Mouse (Mus musculus): ENCODE data around the gene Cd83. TPM values are rescaled to one million over a fixed set of nuclear protein-coding genes. Genes with fewer than 3 reads are reported as not detected.

The Cd83 gene
- polyA plus RNA-seq, 1 experiment from 2014 or later = 15.1 TPM

GRCm38 (mm10) chr13:43761156-43761855 is 23.3 kb upstream of the Cd83 start:
- Histone ChIP-seq H3K36me3 (no peaks in the 10 kb centered on the region), H3K4me3 (no peak overlapping the region), H3K9ac (no peak overlapping the region), H3K4me1 (peaks cover 11% of the 10 kb centered on the region; the same call in 1 of the 2 replicates), H3K27me3 (no peaks in the 10 kb centered on the region), H3K4me2 (no peak overlapping the region), H3K27ac (no peak overlapping the region), H3K9me3 (no peaks in the 10 kb centered on the region)
- no peak for ATAC-seq (ENCODE audit: borderline replicate concordance, extremely low read depth, low FRiP score, low TSS enrichment)
- WGBS = 79% methylated on average over 12 of the region's 12 CpGs

- Histone ChIP-seq H3K9ac (no peak overlapping the region), H3K36me3 (no peaks in the 10 kb centered on the region), H3K4me1 (peaks cover 11% of the 10 kb centered on the region; the same call in 1 of the 2 replicates), H3K4me2 (no peak overlapping the region), H3K9me3 (no peaks in the 10 kb centered on the region), H3K27ac (no peak overlapping the region), H3K27me3 (no peaks in the 10 kb centered on the region), H3K4me3 (no peak overlapping the region)
- no peak for ATAC-seq (ENCODE audit: borderline replicate concordance, extremely low read depth, low FRiP score, low TSS enrichment)
- 91% methylated on average over 9 of the region's 9 CpGs for WGBS
Observed at GRCm38 (mm10) chr13:43762901-43763300, 21.7 kb upstream of the Cd83 start.

GRCm38 (mm10) chr13:43763301-43763994 is 21.1 kb upstream of the Cd83 start:
- Histone ChIP-seq H3K4me1 (peaks cover 11% of the 10 kb centered on the region; the same call in 1 of the 2 replicates), H3K4me2 (no peak overlapping the region), H3K27ac (no peak overlapping the region), H3K9me3 (no peaks in the 10 kb centered on the region), H3K27me3 (no peaks in the 10 kb centered on the region), H3K36me3 (no peaks in the 10 kb centered on the region), H3K4me3 (no peak overlapping the region), H3K9ac (no peak overlapping the region)
- no peak for ATAC-seq (ENCODE audit: borderline replicate concordance, extremely low read depth, low FRiP score, low TSS enrichment)
- WGBS = 92% methylated on average over 12 of the region's 12 CpGs

GRCm38 (mm10) chr13:43763995-43764579 is 20.5 kb upstream of the Cd83 start:
- H3K27ac ChIP-seq = peak overlapping the region; percentile 31; the same call in 1 of the 2 replicates
- H3K4me2 ChIP-seq = no peak overlapping the region
- peaks cover 15% of the 10 kb centered on the region; the same call in 1 of the 2 replicates for H3K4me1 ChIP-seq
- 47% methylated on average over 8 of the region's 8 CpGs for WGBS
- peak; percentile 82; the same call in 1 of the 2 replicates for ATAC-seq (ENCODE audit: borderline replicate concordance, extremely low read depth, low FRiP score, low TSS enrichment)
- no peaks in the 10 kb centered on the region for H3K9me3 ChIP-seq
- H3K27me3 ChIP-seq = no peaks in the 10 kb centered on the region
- no peak overlapping the region for H3K4me3 ChIP-seq
- no peak overlapping the region for H3K9ac ChIP-seq
- no peaks in the 10 kb centered on the region for H3K36me3 ChIP-seq

- Histone ChIP-seq H3K9ac (no peak overlapping the region), H3K4me3 (no peak overlapping the region), H3K4me1 (peaks cover 15% of the 10 kb centered on the region; the same call in 1 of the 2 replicates), H3K27ac (no peak overlapping the region; the same call in 1 of the 2 replicates), H3K9me3 (no peaks in the 10 kb centered on the region), H3K36me3 (no peaks in the 10 kb centered on the region), H3K4me2 (no peak overlapping the region), H3K27me3 (no peaks in the 10 kb centered on the region)
- no peak for ATAC-seq (ENCODE audit: borderline replicate concordance, extremely low read depth, low FRiP score, low TSS enrichment)
- 78% methylated on average over 11 of the region's 11 CpGs for WGBS
Observed at GRCm38 (mm10) chr13:43765293-43765814, 19.2 kb upstream of the Cd83 start.

- Histone ChIP-seq H3K36me3 (no peaks in the 10 kb centered on the region), H3K27ac (no peak overlapping the region), H3K4me3 (no peak overlapping the region), H3K9ac (no peak overlapping the region), H3K27me3 (no peaks in the 10 kb centered on the region), H3K4me1 (peaks cover 21% of the 10 kb centered on the region), H3K4me2 (no peak overlapping the region), H3K9me3 (no peaks in the 10 kb centered on the region)
- ATAC-seq (ENCODE audit: borderline replicate concordance, extremely low read depth, low FRiP score, low TSS enrichment) = no peak
- 76% methylated on average over 7 of the region's 7 CpGs for WGBS
Observed at GRCm38 (mm10) chr13:43766786-43767680, 17.5 kb upstream of the Cd83 start.

- H3K9ac ChIP-seq = no peak overlapping the region
- H3K4me3 ChIP-seq = no peak overlapping the region
- ATAC-seq (ENCODE audit: borderline replicate concordance, extremely low read depth, low FRiP score, low TSS enrichment) = no peak
- 88% methylated on average over 6 of the region's 6 CpGs for WGBS
- H3K27ac ChIP-seq = no peak overlapping the region
- no peak overlapping the region for H3K4me2 ChIP-seq
- no peaks in the 10 kb centered on the region for H3K27me3 ChIP-seq
- no peaks in the 10 kb centered on the region for H3K36me3 ChIP-seq
- no peaks in the 10 kb centered on the region for H3K9me3 ChIP-seq
- H3K4me1 ChIP-seq = peaks cover 30% of the 10 kb centered on the region
Observed at GRCm38 (mm10) chr13:43773020-43773419, 11.6 kb upstream of the Cd83 start.

- Histone ChIP-seq H3K9me3 (no peaks in the 10 kb centered on the region), H3K9ac (no peak overlapping the region), H3K4me2 (no peak overlapping the region), H3K4me1 (peaks cover 32% of the 10 kb centered on the region), H3K36me3 (no peaks in the 10 kb centered on the region), H3K27me3 (no peaks in the 10 kb centered on the region), H3K27ac (0 out of 2 replicates have a peak overlapping the region, but pooled peaks have one; percentile 34), H3K4me3 (no peak overlapping the region)
- peak; percentile 58 for ATAC-seq (ENCODE audit: borderline replicate concordance, extremely low read depth, low FRiP score, low TSS enrichment)
- 38% methylated on average over 15 of the region's 15 CpGs for WGBS
Observed at GRCm38 (mm10) chr13:43773965-43774566, 10.5 kb upstream of the Cd83 start.

GRCm38 (mm10) chr13:43774605-43775426 is 9.8 kb upstream of the Cd83 start:
- H3K4me2 ChIP-seq = no peak overlapping the region
- 65% methylated on average over 13 of the region's 13 CpGs for WGBS
- H3K36me3 ChIP-seq = no peaks in the 10 kb centered on the region
- H3K9me3 ChIP-seq = no peaks in the 10 kb centered on the region
- no peak overlapping the region for H3K4me3 ChIP-seq
- no peak overlapping the region for H3K9ac ChIP-seq
- no peaks in the 10 kb centered on the region for H3K27me3 ChIP-seq
- H3K4me1 ChIP-seq = peaks cover 32% of the 10 kb centered on the region
- H3K27ac ChIP-seq = peak overlapping the region; percentile 34; the same call in 1 of the 2 replicates
- no peak for ATAC-seq (ENCODE audit: borderline replicate concordance, extremely low read depth, low FRiP score, low TSS enrichment)

GRCm38 (mm10) chr13:43775427-43775733 is 9.2 kb upstream of the Cd83 start:
- H3K27me3 ChIP-seq = no peaks in the 10 kb centered on the region
- no peak for ATAC-seq (ENCODE audit: borderline replicate concordance, extremely low read depth, low FRiP score, low TSS enrichment)
- H3K4me3 ChIP-seq = no peak overlapping the region
- peaks cover 32% of the 10 kb centered on the region for H3K4me1 ChIP-seq
- H3K27ac ChIP-seq = no peak overlapping the region
- H3K9ac ChIP-seq = no peak overlapping the region
- 81% methylated on average over 2 of the region's 2 CpGs for WGBS
- H3K4me2 ChIP-seq = no peak overlapping the region
- H3K9me3 ChIP-seq = no peaks in the 10 kb centered on the region
- no peaks in the 10 kb centered on the region for H3K36me3 ChIP-seq
